Mouse (Mus musculus) heart, adult 8-10 months (tissue): Measurements from ENCODE around the gene Hdhd3. TPM values are rescaled to one million over a fixed set of nuclear protein-coding genes. Genes with fewer than 3 reads are reported as not detected.

Experiments used
- DNase-seq: peaks from one replicate; pipeline ENCODE4 v3.0.0; 2022; ENCODE audit warnings: low spot score
- total RNA-seq, 4 experiments: library from RNA; stranded (reverse); gene quantifications; 2 replicates each; pipeline ENCODE4 v1.2.4; 2022

Hdhd3 gene
- total RNA-seq, 4 experiments from 2014 or later = 4.7 to 6.9 (median 5.3) TPM

- no peak for DNase-seq
These were observed 25.6 kb downstream of the Hdhd3 start for GRCm38 (mm10) chr4:62477542-62478244.

- no peak for DNase-seq
These were observed 27.5 kb downstream of the Hdhd3 start for GRCm38 (mm10) chr4:62475793-62476192.

- no peak for DNase-seq
These were observed 28.1 kb downstream of the Hdhd3 start for GRCm38 (mm10) chr4:62475131-62475530.

GRCm38 (mm10) chr4:62472071-62472470 lies 31.2 kb downstream of the Hdhd3 start:
- no peak for DNase-seq

- peak; percentile 53 for DNase-seq
These were observed 32.6 kb downstream of the Hdhd3 start, which contains the start of gene Wdr31 for GRCm38 (mm10) chr4:62470598-62471051. TSS of gene Wdr31 (minus strand) at chr4:62470896.

GRCm38 (mm10) chr4:62468158-62468557 lies 35.1 kb downstream of the Hdhd3 start:
- no peak for DNase-seq

GRCm38 (mm10) chr4:62463124-62463523 lies 40.1 kb downstream of the Hdhd3 start:
- DNase-seq = no peak

GRCm38 (mm10) chr4:62460348-62460747 lies 42.9 kb downstream of the Hdhd3 start:
- no peak for DNase-seq

GRCm38 (mm10) chr4:62459081-62459480 lies 44.2 kb downstream of the Hdhd3 start:
- no peak for DNase-seq

GRCm38 (mm10) chr4:62454995-62455394 lies 48.3 kb downstream of the Hdhd3 start:
- DNase-seq = peak; percentile 33

Other genes starting within 250 kb of the Hdhd3 start
- 10 to 100 TPM; 18.9 to 23.0 (median 21.1) TPM for gene Slc31a2, start 240.9 kb downstream of the Hdhd3 start, total RNA-seq
- 10 to 100 TPM; 18.1 to 22.2 (median 20.3) TPM for gene Fkbp15, start 142.9 kb downstream of the Hdhd3 start, total RNA-seq
- 10 to 100 TPM; 14.2 to 18.2 (median 15.2) TPM for gene Slc31a1, start 142.7 kb downstream of the Hdhd3 start, total RNA-seq
- gene Cdc26, start 94.8 kb downstream of the Hdhd3 start, total RNA-seq = 10 to 100 TPM; 43.2 to 50.7 (median 47.0) TPM
- 10 to 100 TPM; 10.0 to 11.8 (median 10.3) TPM for gene Prpf4, start 94.7 kb downstream of the Hdhd3 start, total RNA-seq
- not detected for gene Rnf183, start 68.2 kb downstream of the Hdhd3 start, total RNA-seq
- gene Wdr31, start 32.6 kb downstream of the Hdhd3 start, total RNA-seq = under 1 TPM; 0.44 to 0.90 (median 0.61) TPM
- gene Bspry, start 23.4 kb downstream of the Hdhd3 start, total RNA-seq = under 1 TPM in 2 of 4 experiments, not detected in 2; 0.16 to 0.23 TPM
- gene Alad, start 16.5 kb upstream of the Hdhd3 start, total RNA-seq = 10 to 100 TPM; 71.0 to 88.7 (median 82.7) TPM
- 10 to 100 TPM; 16.9 to 21.1 (median 17.9) TPM for gene Pole3, start 21.6 kb upstream of the Hdhd3 start, total RNA-seq
- under 1 TPM in 1 of 4 experiments, not detected in 3; 0.16 TPM for gene 4933430I17Rik, start 21.9 kb upstream of the Hdhd3 start, total RNA-seq
- 10 to 100 TPM; 25.6 to 34.3 (median 30.5) TPM for gene Rgs3, start 56.4 kb upstream of the Hdhd3 start, total RNA-seq